ENCODE assay signal across 10 mouse cellular contexts in the genomic region with DNA sequence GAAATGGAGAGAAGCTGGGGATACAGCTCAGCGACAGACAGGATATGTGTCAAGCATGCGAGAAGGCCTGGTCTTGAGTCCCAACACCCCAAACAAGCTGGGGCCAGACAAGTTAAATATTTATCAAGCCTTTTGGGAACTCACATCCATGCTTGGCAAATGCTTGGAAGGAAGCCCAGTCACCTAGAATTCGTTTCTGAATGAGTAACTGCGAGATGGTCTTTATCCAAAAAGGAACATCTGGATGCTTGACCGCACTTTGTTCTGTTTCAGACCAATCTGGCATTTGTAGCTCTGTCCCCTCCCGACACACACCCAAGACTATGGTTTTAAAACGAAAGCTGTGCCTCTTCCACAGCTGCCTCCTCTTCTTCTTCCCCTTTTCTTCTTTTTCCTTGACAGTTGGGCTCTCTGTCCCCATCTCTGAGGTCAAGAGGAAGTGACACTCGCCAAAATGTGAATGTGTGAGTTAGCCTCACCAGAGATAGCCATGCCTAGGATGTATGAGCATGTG. TPM values are rescaled to one million over a fixed set of nuclear protein-coding genes. Genes with fewer than 3 reads are reported as not detected.
DNase-seq lines count a peak whose midpoint lies in the region; ATAC-seq and TF ChIP-seq lines count a peak whose summit lies in the region.
"Had no signal": no experiment of that assay in that cellular context is flagged by ENCODE, and none has a peak within 500 bp of the region (broad histone marks: within the 10 kb centered on the region; RNA-seq: fewer than 3 reads in every experiment).

No protein-coding gene starts in this region.

- TF ChIP-seq POLR2A in limb, embryonic 14.5 days (IDR thresholded peaks at IDR 0.05; ENCODE audit: borderline replicate concordance, extremely low read depth, insufficient read depth, insufficient read length) = no peak

- H3K36me3 ChIP-seq in limb, embryonic 14.5 days (ENCODE audit: control insufficient read depth, insufficient read depth, low read length) = no peaks in the 10 kb centered on the region
- no peaks in the 10 kb centered on the region for H3K36me3 ChIP-seq in limb, embryonic 10.5 days
- no peaks in the 10 kb centered on the region for H3K36me3 ChIP-seq in liver, embryonic 13.5 days
- no peaks in the 10 kb centered on the region for H3K36me3 ChIP-seq in neural tube, embryonic 15.5 days
- H3K36me3 ChIP-seq: neural tube, embryonic 12.5 days had no signal

- intact Hi-C loops in heart, postnatal 10 days (cut with DNase I) = no loop called here

- peak; percentile 25 for DNase-seq in limb, embryonic 14.5 days (ENCODE audit: low spot score)
- DNase-seq in limb, embryonic 10.5 days (ENCODE audit: low spot score) = no peak
- peak; percentile 30 to 45 for DNase-seq in heart, postnatal 10 days
- DNase-seq in liver, embryonic 13.5 days = no peak
- peak; percentile 35 for DNase-seq in skeletal muscle tissue, adult 2 months (ENCODE audit: low read depth, low spot score)
- no peak for DNase-seq in cerebellum, postnatal 10 days
- DNase-seq in natural killer cell, adult 2 months (ENCODE audit: low spot score in 2 of 2) = no peak
- DNase-seq: cerebellum, adult 18-20 months had no signal

- no peak overlapping the region for H3K27ac ChIP-seq in limb, embryonic 14.5 days (replicated peaks; ENCODE audit: low read depth, low read length)
- no peak overlapping the region for H3K27ac ChIP-seq in limb, embryonic 10.5 days
- no peak overlapping the region for H3K27ac ChIP-seq in liver, embryonic 13.5 days
- H3K27ac ChIP-seq in neural tube, embryonic 15.5 days (replicated peaks) = no peak overlapping the region
- H3K27ac ChIP-seq: neural tube, embryonic 12.5 days had no signal

- no peak overlapping the region for H3K4me3 ChIP-seq in limb, embryonic 14.5 days (replicated peaks; ENCODE audit: low read length)
- no peak overlapping the region for H3K4me3 ChIP-seq in limb, embryonic 10.5 days
- no peak overlapping the region for H3K4me3 ChIP-seq in liver, embryonic 13.5 days (replicated peaks)
- H3K4me3 ChIP-seq in neural tube, embryonic 15.5 days (replicated peaks) = no peak overlapping the region
- H3K4me3 ChIP-seq: neural tube, embryonic 12.5 days had no signal

- no peak overlapping the region for H3K9ac ChIP-seq in limb, embryonic 14.5 days (ENCODE audit: low read depth, low read length, severe bottlenecking)
- H3K9ac ChIP-seq in liver, embryonic 13.5 days = no peak overlapping the region
- no peak overlapping the region for H3K9ac ChIP-seq in neural tube, embryonic 15.5 days (replicated peaks)
- H3K9ac ChIP-seq: neural tube, embryonic 12.5 days had no signal

- ATAC-seq in limb, embryonic 14.5 days (ENCODE audit: low FRiP score, low read depth) = no peak
- no peak for ATAC-seq in liver, embryonic 13.5 days (ENCODE audit: low read depth)
- ATAC-seq in neural tube, embryonic 15.5 days (ENCODE audit: low FRiP score) = no peak

- H3K4me2 ChIP-seq in limb, embryonic 14.5 days (replicated peaks; ENCODE audit: low read depth, low read length, severe bottlenecking) = no peak overlapping the region
- peak overlapping the region; percentile 1; the same call in 1 of the 2 replicates for H3K4me2 ChIP-seq in liver, embryonic 13.5 days
- no peak overlapping the region for H3K4me2 ChIP-seq in neural tube, embryonic 15.5 days
- H3K4me2 ChIP-seq: neural tube, embryonic 12.5 days had no signal

- no peaks in the 10 kb centered on the region for H3K9me3 ChIP-seq in limb, embryonic 14.5 days (ENCODE audit: control insufficient read depth, low read length)
- H3K9me3 ChIP-seq in limb, embryonic 10.5 days (replicated peaks) = no peaks in the 10 kb centered on the region
- H3K9me3 ChIP-seq in liver, embryonic 13.5 days (replicated peaks) = no peaks in the 10 kb centered on the region
- H3K9me3 ChIP-seq in neural tube, embryonic 15.5 days (replicated peaks) = no peaks in the 10 kb centered on the region
- H3K9me3 ChIP-seq: neural tube, embryonic 12.5 days had no signal

- H3K4me1 ChIP-seq in limb, embryonic 14.5 days (ENCODE audit: control insufficient read depth, insufficient read depth, low read length) = no peaks in the 10 kb centered on the region
- H3K4me1 ChIP-seq in limb, embryonic 10.5 days = peaks cover 6% of the 10 kb centered on the region; the same call in 1 of the 2 replicates
- peaks cover 12% of the 10 kb centered on the region; the same call in 1 of the 2 replicates for H3K4me1 ChIP-seq in liver, embryonic 13.5 days (replicated peaks)
- H3K4me1 ChIP-seq in neural tube, embryonic 15.5 days = no peaks in the 10 kb centered on the region

- 66% methylated on average over 8 of the region's 8 CpGs for WGBS in limb, embryonic 14.5 days
- 92% methylated on average over 8 of the region's 8 CpGs for WGBS in limb, embryonic 10.5 days
- 39% methylated on average over 8 of the region's 8 CpGs for WGBS in liver, embryonic 13.5 days (ENCODE audit: insufficient replicate concordance)
- 73% methylated on average over 8 of the region's 8 CpGs for WGBS in neural tube, embryonic 15.5 days

- no peaks in the 10 kb centered on the region for H3K27me3 ChIP-seq in limb, embryonic 14.5 days (ENCODE audit: control insufficient read depth, insufficient read depth, low read length)
- no peaks in the 10 kb centered on the region for H3K27me3 ChIP-seq in limb, embryonic 10.5 days (ENCODE audit: low read depth, poor library complexity, severe bottlenecking)
- no peaks in the 10 kb centered on the region for H3K27me3 ChIP-seq in liver, embryonic 13.5 days
- no peaks in the 10 kb centered on the region for H3K27me3 ChIP-seq in neural tube, embryonic 15.5 days (replicated peaks)
- H3K27me3 ChIP-seq: neural tube, embryonic 12.5 days had no signal

RNA-seq across cellular contexts. Expression of a gene that starts 28.9 kb away (rescaled TPM):
- polyA plus RNA-seq in limb, embryonic 14.5 days (2012; rRNA removed) = 70.6 and 82.1 TPM in 2 replicates
- polyA plus RNA-seq in limb, embryonic 14.5 days (2014; fragmentation: Nextera tagmentation; extraction: Ambion mirVana) = 115 and 131 TPM in 2 replicates
- 91.7 and 127 TPM in 2 replicates for polyA plus RNA-seq in limb, embryonic 10.5 days (2016; fragmentation: Nextera tagmentation; extraction: Ambion mirVana)
- 10 to 100 TPM; 56.7 to 61.8 TPM for total RNA-seq in heart, postnatal 10 days (2021)
- polyA plus RNA-seq in liver, embryonic 13.5 days (2015; fragmentation: Nextera tagmentation; extraction: Ambion mirVana) = 10.7 and 11.9 TPM in 2 replicates
- 125 and 135 TPM in 2 replicates for polyA plus RNA-seq in neural tube, embryonic 15.5 days (2015; fragmentation: Nextera tagmentation; extraction: Ambion mirVana)

Comparison
In these comparisons a context has a peak if more than half of its experiments do, and no peak if none do; other contexts are left out.
1. DNase-seq: peak in limb, embryonic 14.5 days (single experiment), heart, postnatal 10 days (2 of 2) and skeletal muscle tissue, adult 2 months (single experiment); none in limb, embryonic 10.5 days (single experiment), liver, embryonic 13.5 days (single experiment), cerebellum, postnatal 10 days (0 of 2) and natural killer cell, adult 2 months (0 of 2).